Mouse (Mus musculus): ENCODE measurements at regions not wholly inside any gene's neighbourhood (a gene's known extent, or its start where the extent isn't known, plus 50 kb on each side); places are given as distances from the start of the nearest gene placed in this dataset.

DNA sequence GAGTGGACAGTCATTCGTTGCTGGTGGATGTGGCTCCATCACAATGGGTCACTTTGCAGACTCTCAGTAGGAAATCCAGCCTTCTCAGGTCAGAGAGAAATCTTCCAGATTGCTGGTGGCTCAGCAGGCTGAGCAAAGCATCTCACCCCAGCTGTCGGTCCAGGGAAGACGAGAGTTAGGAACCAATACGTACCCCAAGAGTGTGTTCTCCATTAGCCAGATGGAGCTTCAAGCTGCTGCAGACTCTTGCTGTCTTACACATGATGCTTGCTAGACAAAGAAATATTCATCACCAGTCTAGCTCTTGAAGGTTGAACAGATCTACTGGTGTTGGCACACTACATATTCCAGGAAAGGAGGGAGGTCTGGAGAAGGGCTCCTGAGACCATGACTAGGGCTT, 288.0 kb downstream of the Sox11 start:
- no peaks in the 10 kb centered on the region for H3K36me3 ChIP-seq (ENCODE audit: control insufficient read depth, insufficient read depth, low read length)
- no peaks in the 10 kb centered on the region for H3K27me3 ChIP-seq (replicated peaks; ENCODE audit: control insufficient read depth, insufficient read depth, low read length)
- 80% methylated on average over 4 of the region's 4 CpGs for WGBS
- H3K27ac ChIP-seq (ENCODE audit: low read depth, low read length) = no peak overlapping the region
- H3K4me2 ChIP-seq (ENCODE audit: low read length) = no peak overlapping the region
- no peaks in the 10 kb centered on the region for H3K9me3 ChIP-seq (ENCODE audit: control insufficient read depth, low read length)
- no peak overlapping the region for H3K9ac ChIP-seq (ENCODE audit: low read depth, low read length)
- no peak overlapping the region for H3K4me3 ChIP-seq (ENCODE audit: low read length)
- no peaks in the 10 kb centered on the region for H3K4me1 ChIP-seq (ENCODE audit: control insufficient read depth, insufficient read depth, low read depth, low read length)
- no peak for ATAC-seq

DNA sequence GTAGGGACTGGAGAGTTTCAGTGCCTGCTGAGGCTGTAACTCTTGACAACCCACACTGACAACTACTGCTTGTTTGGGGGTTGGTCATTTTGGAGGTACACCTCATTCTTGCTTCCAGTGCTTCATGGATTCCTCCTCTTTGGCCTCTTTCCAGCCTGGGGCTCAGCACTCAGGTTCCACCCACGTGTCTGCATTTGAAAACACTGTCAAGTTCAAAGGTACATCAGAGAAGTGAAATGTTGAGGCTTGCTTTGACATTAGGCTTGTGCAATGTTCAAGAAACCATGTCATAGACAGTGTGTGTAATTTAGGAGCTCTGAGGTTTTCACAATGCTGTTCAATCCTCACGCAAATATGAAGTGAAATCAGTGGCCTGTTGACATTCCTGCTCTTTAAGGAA, 304.5 kb downstream of the Sox11 start:
- H3K27me3 ChIP-seq (replicated peaks; ENCODE audit: control insufficient read depth, insufficient read depth, low read length) = no peaks in the 10 kb centered on the region
- no peaks in the 10 kb centered on the region for H3K9me3 ChIP-seq (ENCODE audit: control insufficient read depth, low read length)
- H3K4me2 ChIP-seq (ENCODE audit: low read length) = no peak overlapping the region
- H3K27ac ChIP-seq (ENCODE audit: low read depth, low read length) = no peak overlapping the region
- 72% methylated on average over 2 of the region's 2 CpGs for WGBS
- ATAC-seq = no peak
- H3K36me3 ChIP-seq (ENCODE audit: control insufficient read depth, insufficient read depth, low read length) = no peaks in the 10 kb centered on the region
- H3K9ac ChIP-seq (ENCODE audit: low read depth, low read length) = no peak overlapping the region
- no peak overlapping the region for H3K4me3 ChIP-seq (ENCODE audit: low read length)
- H3K4me1 ChIP-seq (ENCODE audit: control insufficient read depth, insufficient read depth, low read depth, low read length) = no peaks in the 10 kb centered on the region

GRCm38 (mm10) chr12:27019751-27020150, 322.6 kb downstream of the Sox11 start:
- H3K27me3 ChIP-seq (replicated peaks; ENCODE audit: control insufficient read depth, insufficient read depth, low read length) = no peaks in the 10 kb centered on the region
- 61% methylated on average over 4 of the region's 4 CpGs for WGBS
- no peak overlapping the region for H3K9ac ChIP-seq (ENCODE audit: low read depth, low read length)
- no peaks in the 10 kb centered on the region for H3K36me3 ChIP-seq (ENCODE audit: control insufficient read depth, insufficient read depth, low read length)
- H3K4me3 ChIP-seq (ENCODE audit: low read length) = no peak overlapping the region
- no peak overlapping the region for H3K27ac ChIP-seq (ENCODE audit: low read depth, low read length)
- peaks cover 12% of the 10 kb centered on the region; the same call in 1 of the 2 replicates for H3K4me1 ChIP-seq (ENCODE audit: control insufficient read depth, insufficient read depth, low read depth, low read length)
- H3K4me2 ChIP-seq (ENCODE audit: low read length) = no peak overlapping the region
- H3K9me3 ChIP-seq (ENCODE audit: control insufficient read depth, low read length) = no peaks in the 10 kb centered on the region
- no peak for ATAC-seq

DNA sequence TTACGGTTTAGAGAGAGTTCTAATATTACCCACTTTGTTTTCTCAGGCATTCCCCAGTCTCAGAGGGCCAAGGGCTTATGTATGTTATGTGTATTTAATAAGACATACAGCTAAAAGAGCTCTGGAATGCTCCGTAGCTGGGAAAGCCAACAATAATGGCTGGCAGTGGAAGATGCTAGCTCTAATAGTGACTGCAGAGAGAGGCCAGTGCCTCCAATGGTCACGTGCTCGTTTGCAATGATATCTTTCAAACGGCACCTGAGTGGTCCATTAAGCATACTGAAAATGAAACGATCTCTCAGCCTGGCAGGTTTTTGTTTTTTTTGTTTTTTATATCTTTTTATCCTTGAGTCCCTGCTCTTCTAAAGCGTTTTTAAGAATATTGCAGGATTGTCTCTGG, 324.0 kb downstream of the Sox11 start:
- peaks cover 12% of the 10 kb centered on the region; the same call in 1 of the 2 replicates for H3K4me1 ChIP-seq (ENCODE audit: control insufficient read depth, insufficient read depth, low read depth, low read length)
- peak; percentile 76 for ATAC-seq
- WGBS = 36% methylated on average over 7 of the region's 7 CpGs
- H3K36me3 ChIP-seq (ENCODE audit: control insufficient read depth, insufficient read depth, low read length) = no peaks in the 10 kb centered on the region
- H3K27me3 ChIP-seq (replicated peaks; ENCODE audit: control insufficient read depth, insufficient read depth, low read length) = no peaks in the 10 kb centered on the region
- peak overlapping the region; percentile 4; the same call in 1 of the 2 replicates for H3K27ac ChIP-seq (ENCODE audit: low read depth, low read length)
- no peak overlapping the region for H3K4me3 ChIP-seq (ENCODE audit: low read length)
- no peak overlapping the region for H3K9ac ChIP-seq (ENCODE audit: low read depth, low read length)
- H3K4me2 ChIP-seq (ENCODE audit: low read length) = no peak overlapping the region; the same call in 1 of the 2 replicates
- no peaks in the 10 kb centered on the region for H3K9me3 ChIP-seq (ENCODE audit: control insufficient read depth, low read length)

GRCm38 (mm10) chr12:26999287-26999686, 343.1 kb downstream of the Sox11 start:
- H3K27ac ChIP-seq (ENCODE audit: low read depth, low read length) = no peak overlapping the region
- no peaks in the 10 kb centered on the region for H3K4me1 ChIP-seq (ENCODE audit: control insufficient read depth, insufficient read depth, low read depth, low read length)
- H3K9me3 ChIP-seq (ENCODE audit: control insufficient read depth, low read length) = no peaks in the 10 kb centered on the region
- H3K4me2 ChIP-seq (ENCODE audit: low read length) = no peak overlapping the region
- ATAC-seq = no peak
- no peak overlapping the region for H3K9ac ChIP-seq (ENCODE audit: low read depth, low read length)
- no peaks in the 10 kb centered on the region for H3K27me3 ChIP-seq (replicated peaks; ENCODE audit: control insufficient read depth, insufficient read depth, low read length)
- no peaks in the 10 kb centered on the region for H3K36me3 ChIP-seq (ENCODE audit: control insufficient read depth, insufficient read depth, low read length)
- H3K4me3 ChIP-seq (ENCODE audit: low read length) = no peak overlapping the region

DNA sequence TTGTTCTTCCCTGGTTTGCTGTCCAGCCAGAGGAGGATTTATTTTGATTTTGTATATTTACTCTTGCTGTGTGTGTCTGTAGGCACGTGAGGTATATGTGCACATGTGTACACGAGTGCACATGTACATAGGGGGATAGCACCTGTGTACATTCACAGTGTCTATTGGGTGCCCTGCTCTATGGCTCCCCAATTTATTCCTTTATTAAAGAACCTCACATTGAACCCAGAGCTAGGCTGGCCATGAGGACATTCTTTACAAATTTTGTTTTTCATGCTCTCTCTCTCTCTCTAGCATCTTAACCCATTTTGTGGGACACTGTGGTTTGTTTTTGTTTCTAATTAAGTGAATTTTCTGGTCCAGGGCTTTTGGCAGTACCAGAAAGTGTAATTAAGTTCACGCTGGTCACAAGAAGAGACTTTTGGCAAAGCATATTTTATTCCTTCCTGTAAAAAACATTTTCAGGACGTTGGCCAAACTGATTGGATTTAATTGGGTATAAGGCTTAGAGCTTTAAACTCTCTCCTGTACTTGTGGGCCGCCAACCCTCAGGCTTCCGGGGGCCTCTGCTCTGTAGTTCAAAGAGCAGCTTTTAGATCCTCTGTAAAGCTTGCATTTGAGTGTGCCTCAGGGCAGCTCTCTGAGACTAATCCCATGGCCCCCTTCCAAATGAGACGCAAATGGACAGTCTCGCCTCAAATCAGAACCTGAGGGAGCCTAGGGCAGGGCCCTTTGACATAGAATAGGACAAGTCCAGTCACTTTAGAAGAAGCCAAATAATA, 365.9 kb downstream of the Sox11 start:
- H3K9me3 ChIP-seq (ENCODE audit: control insufficient read depth, low read length) = 0 out of 2 replicates have a peak, but pooled peaks cover under 1% of the 10 kb centered on the region
- no peak overlapping the region for H3K9ac ChIP-seq (ENCODE audit: low read depth, low read length)
- no peaks in the 10 kb centered on the region for H3K36me3 ChIP-seq (ENCODE audit: control insufficient read depth, insufficient read depth, low read length)
- H3K4me3 ChIP-seq (ENCODE audit: low read length) = no peak overlapping the region
- no peaks in the 10 kb centered on the region for H3K4me1 ChIP-seq (ENCODE audit: control insufficient read depth, insufficient read depth, low read depth, low read length)
- H3K4me2 ChIP-seq (ENCODE audit: low read length) = no peak overlapping the region
- H3K27me3 ChIP-seq (replicated peaks; ENCODE audit: control insufficient read depth, insufficient read depth, low read length) = no peaks in the 10 kb centered on the region
- WGBS = 58% methylated on average over 8 of the region's 8 CpGs
- H3K27ac ChIP-seq (ENCODE audit: low read depth, low read length) = no peak overlapping the region
- ATAC-seq = 0 out of 2 replicates have a peak, but pooled peaks have one; percentile 34

GRCm38 (mm10) chr12:26972495-26973113, 369.8 kb downstream of the Sox11 start:
- Histone ChIP-seq H3K4me3 (ENCODE audit: low read length) (no peak overlapping the region), H3K27ac (ENCODE audit: low read depth, low read length) (no peak overlapping the region), H3K4me1 (ENCODE audit: control insufficient read depth, insufficient read depth, low read depth, low read length) (no peaks in the 10 kb centered on the region), H3K4me2 (ENCODE audit: low read length) (no peak overlapping the region), H3K9ac (ENCODE audit: low read depth, low read length) (no peak overlapping the region), H3K36me3 (ENCODE audit: control insufficient read depth, insufficient read depth, low read length) (no peaks in the 10 kb centered on the region), H3K27me3 (replicated peaks; ENCODE audit: control insufficient read depth, insufficient read depth, low read length) (no peaks in the 10 kb centered on the region), H3K9me3 (ENCODE audit: control insufficient read depth, low read length) (no peaks in the 10 kb centered on the region)
- WGBS = 84% methylated on average over 4 of the region's 4 CpGs
- ATAC-seq = no peak

DNA sequence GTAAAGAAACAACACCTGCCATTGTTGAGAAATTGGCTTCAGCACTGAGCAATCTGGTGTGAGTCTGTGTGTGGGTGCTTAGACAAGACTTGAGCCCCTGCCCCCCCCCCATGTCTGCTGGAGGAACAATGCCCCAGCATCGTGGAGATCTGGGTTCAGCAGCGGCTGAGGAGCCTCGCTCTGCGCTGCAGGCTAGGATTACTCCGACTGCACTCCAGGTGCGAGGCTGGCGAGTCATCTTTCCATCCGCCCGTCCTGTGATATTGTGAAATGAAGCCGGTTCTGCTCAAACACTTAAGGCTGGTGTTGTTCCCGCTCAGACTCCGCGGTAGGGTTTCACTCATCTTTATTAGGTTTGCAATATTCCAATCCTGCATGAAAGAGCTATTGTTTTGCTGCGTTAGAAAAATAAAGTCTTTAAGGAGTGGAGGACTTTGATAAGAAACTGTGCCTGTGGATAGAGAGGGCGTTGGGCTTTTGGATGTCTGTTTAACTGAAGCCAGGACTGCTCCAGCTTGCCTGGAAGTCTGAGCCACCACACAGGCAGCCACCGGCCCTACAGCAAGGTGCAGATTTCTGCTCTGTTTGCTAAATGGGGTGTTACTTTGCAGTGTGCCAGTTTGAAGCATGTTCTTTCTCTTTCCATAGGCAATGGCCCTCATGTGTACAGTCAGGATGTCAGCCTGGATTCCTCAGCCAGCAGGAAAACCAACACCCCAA, 375.2 kb downstream of the Sox11 start:
- no peak overlapping the region for H3K4me2 ChIP-seq (ENCODE audit: low read length)
- no peak overlapping the region for H3K9ac ChIP-seq (ENCODE audit: low read depth, low read length)
- 61% methylated on average over 16 of the region's 16 CpGs for WGBS
- H3K36me3 ChIP-seq (ENCODE audit: control insufficient read depth, insufficient read depth, low read length) = no peaks in the 10 kb centered on the region
- no peaks in the 10 kb centered on the region for H3K9me3 ChIP-seq (ENCODE audit: control insufficient read depth, low read length)
- no peak for ATAC-seq
- H3K27me3 ChIP-seq (replicated peaks; ENCODE audit: control insufficient read depth, insufficient read depth, low read length) = no peaks in the 10 kb centered on the region
- no peak overlapping the region for H3K4me3 ChIP-seq (ENCODE audit: low read length)
- H3K27ac ChIP-seq (ENCODE audit: low read depth, low read length) = no peak overlapping the region
- H3K4me1 ChIP-seq (ENCODE audit: control insufficient read depth, insufficient read depth, low read depth, low read length) = no peaks in the 10 kb centered on the region

DNA sequence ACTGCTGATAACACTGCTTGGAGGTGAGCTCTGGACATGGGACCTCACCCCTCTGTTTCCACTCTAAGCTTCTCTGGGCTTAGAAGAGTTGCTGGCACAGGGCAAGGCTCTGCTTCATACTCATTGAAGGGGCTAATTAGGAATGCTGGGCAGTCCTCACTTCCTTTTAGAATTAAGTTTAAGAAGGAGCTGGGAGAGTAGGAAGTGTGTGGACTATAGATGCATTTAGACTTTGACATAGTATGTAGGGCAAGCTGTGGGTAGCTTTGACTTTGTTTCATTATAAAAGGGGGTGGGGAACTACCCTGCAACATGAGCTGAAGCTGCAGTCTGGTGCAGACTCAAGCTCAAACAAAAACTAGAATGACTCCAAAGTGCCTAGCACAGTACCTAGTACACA, 378.5 kb downstream of the Sox11 start:
- no peak overlapping the region for H3K27ac ChIP-seq (ENCODE audit: low read depth, low read length)
- H3K4me2 ChIP-seq (ENCODE audit: low read length) = no peak overlapping the region
- no peak overlapping the region for H3K4me3 ChIP-seq (ENCODE audit: low read length)
- H3K4me1 ChIP-seq (ENCODE audit: control insufficient read depth, insufficient read depth, low read depth, low read length) = no peaks in the 10 kb centered on the region
- no peaks in the 10 kb centered on the region for H3K27me3 ChIP-seq (replicated peaks; ENCODE audit: control insufficient read depth, insufficient read depth, low read length)
- H3K9ac ChIP-seq (ENCODE audit: low read depth, low read length) = no peak overlapping the region
- no peaks in the 10 kb centered on the region for H3K36me3 ChIP-seq (ENCODE audit: control insufficient read depth, insufficient read depth, low read length)
- H3K9me3 ChIP-seq (ENCODE audit: control insufficient read depth, low read length) = no peaks in the 10 kb centered on the region
- peak; percentile 65; the same call in 1 of the 2 replicates for ATAC-seq

Data from hindbrain, embryonic 16.5 days (tissue).